Mouse (Mus musculus): ENCODE data around the gene Etl4.
"Not testable (repeated sequence)": the region's sequence is repeated elsewhere in the genome, so short reads cannot be mapped to it uniquely, and the experiment has no call there.

Etl4 gene

GRCm38 (mm10) chr2:20654058-20654457, 744.5 kb downstream of the Etl4 start:
- DNase-seq (ENCODE audit: low spot score): no peak

GRCm38 (mm10) chr2:20654598-20655340, 745.2 kb downstream of the Etl4 start:
- DNase-seq (ENCODE audit: low spot score): no peak

- no peak for DNase-seq (ENCODE audit: low spot score)
Observed at GRCm38 (mm10) chr2:20655341-20655612, 745.7 kb downstream of the Etl4 start.

GRCm38 (mm10) chr2:20657856-20658255, 748.3 kb downstream of the Etl4 start:
- no peak for DNase-seq (ENCODE audit: low spot score)

GRCm38 (mm10) chr2:20661841-20662240, 752.3 kb downstream of the Etl4 start:
- no peak for DNase-seq (ENCODE audit: low spot score)

- DNase-seq (ENCODE audit: low spot score): no peak
Observed at GRCm38 (mm10) chr2:20662696-20663095, 753.1 kb downstream of the Etl4 start.

GRCm38 (mm10) chr2:20665309-20665971, 755.9 kb downstream of the Etl4 start:
- no peak for DNase-seq (ENCODE audit: low spot score)

GRCm38 (mm10) chr2:20666051-20666478, 756.5 kb downstream of the Etl4 start:
- peak; percentile 6 for DNase-seq (ENCODE audit: low spot score)

- DNase-seq (ENCODE audit: low spot score): no peak
Observed at GRCm38 (mm10) chr2:20667876-20668275, 758.3 kb downstream of the Etl4 start.

- not testable (repeated sequence) for DNase-seq (ENCODE audit: low spot score)
Observed at GRCm38 (mm10) chr2:20668276-20669030, 758.9 kb downstream of the Etl4 start.

GRCm38 (mm10) chr2:20669367-20669766, 759.8 kb downstream of the Etl4 start:
- no peak for DNase-seq (ENCODE audit: low spot score)

GRCm38 (mm10) chr2:20671546-20672255, 762.1 kb downstream of the Etl4 start:
- DNase-seq (ENCODE audit: low spot score): no peak

- no peak for DNase-seq (ENCODE audit: low spot score)
Observed at GRCm38 (mm10) chr2:20672281-20672680, 762.7 kb downstream of the Etl4 start.

- no peak for DNase-seq (ENCODE audit: low spot score)
Observed at GRCm38 (mm10) chr2:20672803-20673603, 763.4 kb downstream of the Etl4 start.

GRCm38 (mm10) chr2:20676379-20676778, 766.8 kb downstream of the Etl4 start:
- DNase-seq (ENCODE audit: low spot score): no peak

GRCm38 (mm10) chr2:20678793-20679192, 769.2 kb downstream of the Etl4 start:
- no peak for DNase-seq (ENCODE audit: low spot score)

- not testable (repeated sequence) for DNase-seq (ENCODE audit: low spot score)
Observed at GRCm38 (mm10) chr2:20682203-20682602, 772.6 kb downstream of the Etl4 start.

GRCm38 (mm10) chr2:20689389-20689788, 779.8 kb downstream of the Etl4 start:
- DNase-seq (ENCODE audit: low spot score): no peak

GRCm38 (mm10) chr2:20692898-20693297, 783.3 kb downstream of the Etl4 start:
- DNase-seq (ENCODE audit: low spot score): no peak

- no peak for DNase-seq (ENCODE audit: low spot score)
Observed at GRCm38 (mm10) chr2:20693772-20694171, 784.2 kb downstream of the Etl4 start.

GRCm38 (mm10) chr2:20697719-20698118, 788.1 kb downstream of the Etl4 start:
- no peak for DNase-seq (ENCODE audit: low spot score)

- DNase-seq (ENCODE audit: low spot score): no peak
Observed at GRCm38 (mm10) chr2:20705110-20705509, 795.5 kb downstream of the Etl4 start.

All from ovary, adult 18-20 months (tissue).